Mouse (Mus musculus) brain, embryonic 14.5 days (tissue): ENCODE measurements around the gene Slc2a5.

ENCODE experiments used
- CTCF ChIP-seq: fragments of 200-500 bp; IDR thresholded peaks from 2 replicates; pipeline ENCODE4 v1.5.1; 2012; ENCODE audit warnings: inconsistent platforms, mild to moderate bottlenecking, moderate library complexity, borderline replicate concordance; ENCODE audit not compliant: insufficient read depth, insufficient read length; ENCODE audit errors: extremely low read depth
- POLR2A ChIP-seq: fragments of 200-500 bp; IDR thresholded peaks from 2 replicates; pipeline ENCODE4 v1.6.1; 2012; ENCODE audit warnings: mild to moderate bottlenecking, inconsistent platforms, borderline replicate concordance; ENCODE audit not compliant: poor library complexity, insufficient read depth, insufficient read length, severe bottlenecking; ENCODE audit errors: extremely low read depth

GRCm38 (mm10) chr4:150097847-150098246 is 21.2 kb upstream of the Slc2a5 start:
- TF ChIP-seq CTCF (no peak), POLR2A (no peak)
